Mouse (Mus musculus) thymus, adult 18-20 months (tissue): ENCODE results near the gene Szrd1.

Experiments
- DNase-seq, 2 experiments: peaks; one replicate each; pipeline ENCODE4 v3.0.0; 2022; ENCODE audit warnings: mixed read lengths in 2 of 2

Szrd1 gene

GRCm38 (mm10) chr4:141114521-141114981 lies 25.0 kb downstream of the Szrd1 start:
- DNase-seq = no peak

- no peak for DNase-seq
These were observed 25.7 kb downstream of the Szrd1 start for GRCm38 (mm10) chr4:141113831-141114230.

GRCm38 (mm10) chr4:141108196-141108732 lies 31.3 kb downstream of the Szrd1 start:
- DNase-seq = no peak

GRCm38 (mm10) chr4:141106526-141107183 lies 32.9 kb downstream of the Szrd1 start:
- DNase-seq = no peak

GRCm38 (mm10) chr4:141101855-141102254 lies 37.7 kb downstream of the Szrd1 start:
- DNase-seq = no peak

GRCm38 (mm10) chr4:141101291-141101690 lies 38.3 kb downstream of the Szrd1 start:
- DNase-seq = no peak

GRCm38 (mm10) chr4:141099956-141100355 lies 39.6 kb downstream of the Szrd1 start:
- no peak for DNase-seq

- no peak for DNase-seq
These were observed 40.6 kb downstream of the Szrd1 start for GRCm38 (mm10) chr4:141098935-141099334.

- DNase-seq = no peak
These were observed 42.9 kb downstream of the Szrd1 start for GRCm38 (mm10) chr4:141096710-141097109.

GRCm38 (mm10) chr4:141095016-141095415 lies 44.6 kb downstream of the Szrd1 start:
- no peak for DNase-seq

GRCm38 (mm10) chr4:141088714-141089113 lies 50.9 kb downstream of the Szrd1 start:
- DNase-seq = no peak

GRCm38 (mm10) chr4:141088033-141088432 lies 51.5 kb downstream of the Szrd1 start, which contains the start of gene Spata21:
TSS of gene Spata21 (plus strand) at chr4:141088333.
- DNase-seq = no peak

GRCm38 (mm10) chr4:141086862-141087261 lies 52.7 kb downstream of the Szrd1 start:
- no peak for DNase-seq

- no peak for DNase-seq
These were observed 61.0 kb downstream of the Szrd1 start for GRCm38 (mm10) chr4:141078510-141079137.

GRCm38 (mm10) chr4:141077681-141078509 lies 61.7 kb downstream of the Szrd1 start, which contains the start of gene Necap2:
TSS of gene Necap2 (minus strand) at chr4:141078357.
- DNase-seq = peak; percentile 90 to 91

GRCm38 (mm10) chr4:141076761-141077506 lies 62.6 kb downstream of the Szrd1 start:
- DNase-seq = no peak

- DNase-seq = no peak
These were observed 65.5 kb downstream of the Szrd1 start for GRCm38 (mm10) chr4:141074109-141074508.

- DNase-seq = no peak
These were observed 65.9 kb downstream of the Szrd1 start for GRCm38 (mm10) chr4:141073661-141074060.

GRCm38 (mm10) chr4:141072502-141072901 lies 67.1 kb downstream of the Szrd1 start:
- no peak for DNase-seq

GRCm38 (mm10) chr4:141069731-141070130 lies 69.8 kb downstream of the Szrd1 start:
- no peak for DNase-seq

GRCm38 (mm10) chr4:141068655-141069054 lies 70.9 kb downstream of the Szrd1 start:
- no peak for DNase-seq

GRCm38 (mm10) chr4:141067516-141068046 lies 72.0 kb downstream of the Szrd1 start:
- DNase-seq = no peak
